Mouse (Mus musculus) kidney, adult 2 months (tissue): ENCODE measurements at regions not wholly inside any gene's neighbourhood (a gene's known extent, or its start where the extent isn't known, plus 50 kb on each side); places are given as distances from the start of the nearest gene placed in this dataset.
A peak's percentile ranks its signal among the peaks of the same experiment; 100 is the strongest.

Source experiments
- DNase-seq: peaks from one replicate; pipeline ENCODE4 v3.0.0; 2021
- H3K27ac ChIP-seq: fragments of 200-500 bp; 2 replicates; pipeline ENCODE4 v1.5.1; 2012; ENCODE audit warnings: low read depth, low read length, control low read depth, inconsistent platforms; ENCODE audit not compliant: insufficient read depth
- H3K27me3 ChIP-seq: fragments of 200-500 bp; replicated peaks from 2 replicates; pipeline ENCODE4 v1.6.1; 2012; ENCODE audit warnings: mild to moderate bottlenecking, moderate library complexity, low read length, inconsistent platforms; ENCODE audit not compliant: control insufficient read depth, insufficient read depth
- H3K36me3 ChIP-seq: fragments of 200-500 bp; 2 replicates; pipeline ENCODE4 v1.6.1; 2012; ENCODE audit warnings: mild to moderate bottlenecking, moderate library complexity, low read length, inconsistent platforms; ENCODE audit not compliant: control insufficient read depth, insufficient read depth
- H3K4me1 ChIP-seq: fragments of 200-500 bp; 2 replicates; pipeline ENCODE4 v1.6.1; 2011; ENCODE audit warnings: low read length; ENCODE audit not compliant: control insufficient read depth, insufficient read depth
- H3K4me3 ChIP-seq: fragments of 200-500 bp; 2 replicates; pipeline ENCODE4 v1.5.1; 2011; ENCODE audit warnings: mild to moderate bottlenecking, low read depth, low read length, control low read depth; ENCODE audit not compliant: insufficient read depth
- CTCF ChIP-seq: fragments of 200-500 bp; conservative IDR thresholded peaks from 2 replicates; pipeline ENCODE4 v1.5.1; 2011; ENCODE audit warnings: low read depth, mild to moderate bottlenecking, control low read depth, low read length, moderate library complexity, mixed read lengths; ENCODE audit not compliant: insufficient read depth, insufficient read length
- POLR2A ChIP-seq: fragments of 200-500 bp; IDR thresholded peaks from one replicate; pipeline ENCODE4 v1.6.1; 2011; ENCODE audit warnings: low read depth, low read length, control low read depth
- WGBS: fragments of 180-500 bp; shearing (Covaris S2); methylation state at CpG from one replicate; pipeline ENCODE4 v1.1.7; 2018; 5-methylcytosine and 5-hydroxymethylcytosine counted together

- peak; percentile 12 for DNase-seq
- Histone ChIP-seq H3K4me3 (no peak overlapping the region), H3K36me3 (no peaks in the 10 kb centered on the region), H3K27ac (no peak overlapping the region), H3K27me3 (no peaks in the 10 kb centered on the region), H3K4me1 (no peaks in the 10 kb centered on the region)
- 44% methylated on average over 2 of the region's 2 CpGs for WGBS
- no peak for TF ChIP-seq CTCF
- TF ChIP-seq POLR2A, result no peak
Observed at GRCm38 (mm10) chr4:71537971-71538370, 219.8 kb downstream of the Gm11232 start.

GRCm38 (mm10) chr4:71524255-71524970 is 233.4 kb downstream of the Gm11232 start:
- Histone ChIP-seq H3K36me3 (no peaks in the 10 kb centered on the region), H3K27me3 (no peaks in the 10 kb centered on the region), H3K27ac (no peak overlapping the region), H3K4me3 (no peak overlapping the region), H3K4me1 (no peaks in the 10 kb centered on the region)
- 69% methylated on average over 4 of the region's 4 CpGs for WGBS
- no peak for DNase-seq
- TF ChIP-seq POLR2A, result no peak
- TF ChIP-seq CTCF, result no peak

GRCm38 (mm10) chr4:71520751-71521150 is 237.0 kb downstream of the Gm11232 start:
- TF ChIP-seq POLR2A (no peak), CTCF (no peak)
- DNase-seq, result no peak
- Histone ChIP-seq H3K4me3 (no peak overlapping the region), H3K27ac (no peak overlapping the region), H3K4me1 (no peaks in the 10 kb centered on the region), H3K36me3 (no peaks in the 10 kb centered on the region), H3K27me3 (no peaks in the 10 kb centered on the region)

DNA sequence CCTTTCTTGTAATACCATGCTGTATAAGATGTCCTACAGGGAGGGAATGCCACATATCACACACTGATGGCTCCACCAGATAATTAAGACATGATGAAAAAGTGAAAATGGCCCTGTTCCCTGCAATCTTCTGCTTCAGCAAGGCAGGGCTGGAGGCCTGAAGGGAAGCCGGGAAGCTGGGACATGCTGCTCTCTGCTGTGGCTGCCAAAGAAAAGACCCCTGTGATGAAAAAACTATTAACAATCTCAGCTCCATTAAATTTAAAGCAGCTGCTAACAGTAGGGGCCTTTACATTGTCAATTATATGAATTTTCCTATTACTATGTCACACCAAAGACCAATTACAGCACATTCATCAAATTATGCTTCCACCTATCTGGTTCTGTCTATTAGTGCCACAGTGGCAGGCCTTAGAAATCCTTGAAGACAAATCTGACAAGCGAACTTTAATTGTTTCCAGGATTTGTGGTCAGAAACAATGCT is 239.8 kb downstream of the Gm11232 start:
- Histone ChIP-seq H3K36me3 (no peaks in the 10 kb centered on the region), H3K27me3 (no peaks in the 10 kb centered on the region), H3K27ac (no peak overlapping the region), H3K4me3 (no peak overlapping the region), H3K4me1 (no peaks in the 10 kb centered on the region)
- WGBS, result 78% methylated on average over 2 of the region's 2 CpGs
- no peak for TF ChIP-seq POLR2A
- no peak for TF ChIP-seq CTCF
- DNase-seq, result no peak

DNA sequence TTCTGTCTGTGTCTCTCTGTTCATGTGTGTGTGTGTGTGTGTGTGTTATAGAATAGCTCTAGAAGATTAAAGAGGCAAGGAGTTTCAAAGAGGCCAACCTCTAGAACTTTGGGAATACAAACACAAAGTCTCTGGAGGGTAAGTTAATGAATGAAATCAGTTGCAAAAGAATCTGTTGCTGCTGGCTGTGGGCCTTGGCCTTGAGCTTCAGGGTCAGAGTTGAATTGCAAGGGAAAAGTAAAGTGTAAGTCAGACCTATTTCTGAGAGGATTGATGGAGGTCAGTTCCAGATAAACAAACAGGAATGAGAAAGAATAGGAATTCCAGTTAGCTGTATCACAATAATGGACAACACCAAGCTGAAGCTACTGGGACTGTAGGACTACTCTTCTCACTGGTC is 250.9 kb downstream of the Gm11232 start:
- H3K36me3 ChIP-seq, result no peaks in the 10 kb centered on the region
- H3K27me3 ChIP-seq, result no peaks in the 10 kb centered on the region
- DNase-seq, result peak; percentile 47
- no peak overlapping the region for H3K27ac ChIP-seq
- no peaks in the 10 kb centered on the region for H3K4me1 ChIP-seq
- H3K4me3 ChIP-seq, result no peak overlapping the region
- TF ChIP-seq CTCF (no peak), POLR2A (no peak)

- H3K27ac ChIP-seq, result no peak overlapping the region
- H3K36me3 ChIP-seq, result no peaks in the 10 kb centered on the region
- WGBS, result 86% methylated on average over 2 of the region's 2 CpGs
- TF ChIP-seq CTCF (no peak), POLR2A (no peak)
- no peak overlapping the region for H3K4me3 ChIP-seq
- no peaks in the 10 kb centered on the region for H3K4me1 ChIP-seq
- no peaks in the 10 kb centered on the region for H3K27me3 ChIP-seq
- DNase-seq, result no peak
Observed at GRCm38 (mm10) chr4:71489788-71490187, 268.0 kb downstream of the Gm11232 start.

DNA sequence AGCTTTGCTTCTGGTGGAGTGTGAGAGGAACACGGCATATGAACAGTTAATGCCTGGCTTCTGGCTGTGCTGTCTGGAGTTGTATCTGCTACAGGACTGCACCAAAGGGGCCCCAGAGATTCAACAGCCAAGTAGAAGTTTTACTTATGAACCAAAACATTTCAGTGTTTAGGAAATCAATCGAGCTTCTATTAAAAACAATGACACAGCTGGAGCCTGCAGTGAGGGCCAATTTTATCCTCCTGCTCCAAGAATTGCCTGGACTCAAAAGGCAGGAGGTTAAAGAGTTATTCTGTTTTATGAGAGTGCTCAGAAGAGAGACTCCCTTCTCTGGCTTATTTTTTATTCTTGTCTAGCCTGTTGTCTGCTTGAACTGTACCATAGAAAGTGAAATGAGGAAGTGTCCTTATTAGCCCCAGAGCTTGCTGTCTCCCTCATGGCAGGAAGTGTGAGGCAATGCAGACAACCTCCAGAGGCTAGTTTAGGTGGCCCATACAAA is 269.1 kb downstream of the Gm11232 start:
- Histone ChIP-seq H3K4me1 (no peaks in the 10 kb centered on the region), H3K4me3 (no peak overlapping the region), H3K27ac (no peak overlapping the region), H3K27me3 (no peaks in the 10 kb centered on the region), H3K36me3 (no peaks in the 10 kb centered on the region)
- TF ChIP-seq POLR2A (no peak), CTCF (no peak)
- peak; percentile 41 for DNase-seq
- WGBS, result 30% methylated on average over 2 of the region's 2 CpGs
